Mouse (Mus musculus): Measurements from ENCODE around the gene Atp8b3. TPM values are rescaled to one million over a fixed set of nuclear protein-coding genes. Genes with fewer than 3 reads are reported as not detected.

The Atp8b3 gene
- polyA plus RNA-seq, 1 experiment: not detected

DNA sequence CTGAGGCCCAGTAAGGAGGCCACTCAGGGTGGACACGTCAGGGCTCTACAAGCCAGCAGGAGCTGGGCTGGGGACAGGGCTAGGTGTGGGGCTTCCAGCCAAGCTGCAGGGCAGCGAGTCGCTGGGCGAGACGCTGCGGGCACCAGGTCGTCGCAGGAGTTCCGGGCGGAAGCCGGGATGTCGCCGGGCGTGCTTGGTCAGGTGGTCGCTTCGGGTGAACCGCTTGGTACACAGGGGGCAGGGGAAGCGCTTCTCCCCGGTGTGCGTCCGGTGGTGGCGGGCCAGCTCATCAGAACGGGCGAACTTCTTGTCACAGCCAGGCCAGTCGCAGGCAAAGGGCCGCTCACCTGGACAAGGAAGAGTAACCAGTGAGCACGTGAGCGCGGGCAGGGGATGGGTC lies 30.0 kb upstream of the Atp8b3 start:
- no peak for DNase-seq (ENCODE audit: low spot score)

DNA sequence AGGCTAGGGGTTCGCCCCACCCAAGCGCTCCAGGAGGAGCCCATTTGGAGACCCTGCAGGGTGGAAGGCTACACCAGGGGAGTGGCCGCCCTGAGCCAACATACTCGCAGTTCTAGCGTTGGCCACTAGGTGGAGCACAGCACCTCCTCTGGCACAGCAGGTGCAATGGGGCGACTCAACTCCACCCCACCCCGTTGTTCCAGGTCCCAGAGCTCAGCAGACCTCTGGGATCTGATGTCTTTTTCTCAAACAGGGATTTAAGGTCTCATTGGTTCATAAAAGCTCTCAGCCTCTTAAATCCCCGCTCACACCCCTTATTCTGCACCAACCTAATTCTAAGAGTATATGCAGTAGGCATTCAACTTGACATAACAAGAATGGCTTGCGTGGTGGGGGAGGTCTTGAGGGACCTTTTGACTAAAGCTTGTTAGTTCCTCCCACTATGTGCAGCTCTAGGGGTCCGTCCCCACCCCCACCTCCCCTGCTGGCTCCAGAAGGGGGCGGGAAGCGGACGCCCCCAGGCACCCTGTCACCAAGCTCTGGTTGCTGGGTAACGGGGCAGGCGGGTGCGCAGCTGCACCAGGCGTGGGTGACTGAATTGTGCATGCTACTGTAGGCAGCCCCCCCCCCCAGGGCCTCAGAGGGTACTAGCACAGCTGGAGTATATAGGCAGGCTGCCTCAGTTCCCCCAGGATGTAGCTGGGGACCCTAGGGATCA lies 27.6 kb upstream of the Atp8b3 start:
- DNase-seq (ENCODE audit: low spot score): peak; percentile 70

DNA sequence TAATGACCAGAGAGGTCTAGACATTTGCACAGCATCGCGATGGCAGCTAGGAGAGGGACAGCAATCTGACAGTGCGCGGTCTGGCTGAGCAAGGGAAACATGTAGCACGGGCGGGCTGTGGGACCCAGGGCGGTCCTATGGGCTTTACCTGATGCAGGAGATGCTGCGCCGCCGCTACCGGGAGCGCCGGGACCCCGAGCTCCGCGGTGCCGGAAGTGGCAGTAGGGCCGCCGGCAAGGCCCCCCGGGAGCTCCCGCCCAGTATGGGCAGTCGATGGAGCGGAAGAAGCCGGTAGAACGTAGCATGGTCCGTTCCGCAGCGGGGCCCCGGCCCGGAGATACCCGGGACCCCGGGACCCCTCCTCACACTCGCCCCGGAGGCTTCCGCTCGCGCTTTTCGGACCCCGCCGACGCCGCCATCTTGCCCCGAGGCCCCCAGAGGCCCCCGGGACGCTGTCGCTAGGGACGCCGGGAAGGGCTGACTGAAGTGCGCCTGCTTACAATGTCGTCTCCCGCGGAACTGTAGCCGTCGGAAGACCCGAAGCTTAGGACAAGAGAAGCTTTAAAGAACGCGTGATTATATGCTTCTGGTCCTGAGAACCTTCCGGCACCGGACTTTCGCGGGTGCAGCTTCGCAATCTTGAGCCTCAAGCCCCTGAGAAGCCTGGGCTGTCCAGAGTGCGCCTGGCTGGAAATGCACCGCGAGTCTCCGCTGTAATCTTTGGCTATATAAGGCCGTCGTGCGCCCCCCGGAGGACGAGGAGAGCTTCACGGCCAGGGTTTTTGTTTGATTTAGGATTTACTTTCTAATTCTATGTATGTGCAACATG lies 22.4 kb upstream of the Atp8b3 start, which contains the start of gene Rexo1:
TSS of gene Rexo1 (minus strand) at position 445 of the 829 bp plus-strand sequence.
- DNase-seq (ENCODE audit: low spot score): peak; percentile 88

DNA sequence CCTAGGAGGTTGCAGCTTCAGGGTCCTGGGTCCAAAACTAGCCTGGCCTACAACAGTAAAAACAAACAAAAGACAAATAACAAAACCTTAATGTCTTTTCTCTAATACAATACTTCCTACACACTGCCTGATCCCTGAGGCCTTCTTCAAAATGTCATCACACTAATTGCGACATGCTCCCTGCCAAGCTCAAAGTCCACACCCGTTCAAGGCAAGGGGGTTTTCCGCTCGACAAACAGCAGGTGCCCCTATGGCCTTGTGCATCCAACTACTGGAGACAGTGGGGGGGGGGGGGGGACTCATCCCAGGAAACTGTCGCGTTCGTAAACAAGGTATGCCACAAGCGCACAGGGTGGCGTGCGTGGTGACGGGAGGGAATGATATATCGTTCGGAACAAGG lies 21.7 kb upstream of the Atp8b3 start:
- DNase-seq (ENCODE audit: low spot score): no peak

DNA sequence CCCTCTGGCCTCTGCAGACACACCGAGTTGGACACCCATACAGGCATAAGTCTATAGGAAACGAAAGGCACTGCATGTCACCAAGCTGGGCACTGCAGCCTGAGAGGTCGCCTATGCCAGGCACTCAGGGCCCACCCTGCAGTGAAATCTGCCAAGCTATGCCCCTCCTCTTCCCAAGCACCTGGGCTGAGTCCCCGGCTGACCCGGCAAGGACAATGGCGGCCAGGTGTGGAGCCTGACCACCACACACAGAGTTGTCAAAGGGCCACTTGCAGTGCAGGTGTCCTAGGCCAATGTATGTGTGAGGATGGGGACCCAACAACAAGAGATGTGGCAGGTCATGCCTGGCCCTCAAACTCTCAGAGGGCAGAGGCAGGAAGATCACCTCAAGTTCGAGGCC lies 20.5 kb upstream of the Atp8b3 start:
- DNase-seq (ENCODE audit: low spot score): no peak

DNA sequence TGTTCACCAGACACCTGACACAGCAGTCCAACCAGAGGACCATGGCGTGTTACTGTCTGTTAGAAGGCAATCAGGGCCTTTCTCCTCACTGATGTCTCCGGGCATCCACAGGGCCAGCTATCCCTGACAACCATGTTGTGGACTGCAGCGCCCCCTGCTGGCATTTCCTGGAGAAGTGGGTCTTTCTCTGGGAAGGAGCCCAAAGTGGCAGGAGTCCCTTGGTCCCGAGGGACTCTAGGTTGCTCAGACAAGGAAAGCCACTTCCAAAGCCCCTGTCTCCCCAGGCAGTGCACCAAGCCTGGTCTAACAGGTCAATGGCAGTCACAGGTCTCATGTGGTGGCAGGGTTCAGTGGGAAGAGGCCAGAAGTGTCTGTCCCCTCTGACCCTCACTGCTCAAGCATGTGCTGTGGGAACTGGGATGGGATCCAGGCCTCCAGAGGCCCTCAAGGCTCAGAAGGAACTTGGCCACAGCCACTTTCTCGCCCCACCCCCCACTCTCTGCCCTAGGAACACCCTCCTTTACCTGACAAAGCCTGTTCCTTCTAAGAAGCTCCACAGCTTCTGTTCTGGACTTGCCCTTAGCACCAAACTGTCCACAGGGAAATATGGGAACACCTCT lies 18.5 kb upstream of the Atp8b3 start:
- peak; percentile 68 for DNase-seq (ENCODE audit: low spot score)

DNA sequence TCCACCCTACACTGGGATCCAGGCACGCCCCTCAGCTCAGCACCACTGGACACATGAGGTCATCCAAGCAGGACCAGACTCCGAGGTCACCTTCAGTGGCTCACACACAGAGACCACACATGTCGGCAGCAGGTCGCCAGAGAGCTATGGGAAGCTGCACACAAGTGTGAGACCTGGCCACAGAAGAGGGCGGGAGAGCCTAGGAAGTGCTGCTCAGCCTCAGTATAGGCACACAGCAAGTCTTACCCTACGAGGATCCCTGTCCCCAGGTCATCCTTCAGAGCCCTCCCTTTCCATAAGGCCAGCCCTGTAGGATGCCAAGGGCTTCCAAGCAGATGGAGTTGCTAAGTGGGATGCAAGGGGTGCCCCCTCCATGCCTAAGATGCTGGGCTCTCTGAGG lies 15.1 kb upstream of the Atp8b3 start:
- no peak for DNase-seq (ENCODE audit: low spot score)

DNA sequence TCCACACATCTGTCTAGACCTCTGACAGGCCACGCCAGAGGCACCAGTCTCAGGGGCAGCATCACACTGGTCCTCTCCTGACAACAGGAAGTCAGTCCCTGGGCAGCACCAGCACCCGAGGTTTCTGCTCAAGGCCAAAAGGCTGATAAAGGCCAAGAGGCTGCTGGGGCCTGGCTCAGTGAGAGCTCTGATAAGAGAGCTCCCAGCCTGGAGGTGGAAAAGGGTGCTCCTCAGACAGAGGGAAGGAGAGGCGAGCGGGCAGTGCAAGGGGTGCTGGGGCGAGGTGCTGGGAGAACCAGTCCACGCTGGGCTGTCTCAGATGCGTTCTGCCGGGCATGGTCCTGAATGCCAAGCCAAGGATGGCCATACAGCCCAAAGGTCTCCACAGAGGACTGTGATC lies 14.7 kb upstream of the Atp8b3 start:
- no peak for DNase-seq (ENCODE audit: low spot score)

DNA sequence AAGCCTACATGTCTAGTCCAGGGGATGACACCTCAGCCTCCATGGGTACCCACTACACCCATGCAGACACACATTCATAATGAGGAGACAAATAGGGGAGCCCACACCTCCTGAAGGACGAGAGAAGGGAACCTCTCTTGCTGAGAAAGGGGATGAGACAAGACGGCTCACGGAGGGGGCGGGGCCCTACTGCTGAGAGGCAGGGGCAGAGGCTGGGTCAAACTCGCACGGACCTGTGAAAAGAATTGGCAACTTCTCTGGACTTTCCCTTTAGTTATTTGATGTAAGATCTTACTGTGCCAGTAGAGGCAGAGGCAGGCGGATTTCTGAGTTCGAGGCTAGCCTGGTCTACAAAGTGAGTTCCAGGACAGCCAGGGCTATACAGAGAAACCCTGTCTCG lies 13.4 kb upstream of the Atp8b3 start:
- DNase-seq (ENCODE audit: low spot score): no peak

DNA sequence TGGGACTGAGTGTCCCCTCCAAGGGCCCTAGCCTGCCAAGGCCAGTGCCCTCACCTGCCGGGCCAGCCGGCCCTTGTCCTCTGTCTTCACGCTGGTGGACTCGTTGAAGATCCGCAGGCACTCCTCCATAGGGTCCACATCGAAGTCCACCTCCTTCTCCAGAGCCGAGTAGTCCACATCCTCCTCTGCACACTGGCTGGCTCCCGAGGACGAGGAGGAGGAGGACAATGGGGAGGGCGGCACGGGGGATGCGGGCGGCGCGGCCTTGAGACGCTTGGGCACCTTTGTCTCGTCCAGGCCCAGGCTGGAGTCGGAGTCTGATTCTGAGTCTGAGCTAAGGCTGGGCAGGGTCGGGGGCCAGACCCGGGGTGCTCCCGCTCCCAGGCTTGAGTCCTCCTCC lies 10.4 kb upstream of the Atp8b3 start:
- no peak for DNase-seq (ENCODE audit: low spot score)

DNA sequence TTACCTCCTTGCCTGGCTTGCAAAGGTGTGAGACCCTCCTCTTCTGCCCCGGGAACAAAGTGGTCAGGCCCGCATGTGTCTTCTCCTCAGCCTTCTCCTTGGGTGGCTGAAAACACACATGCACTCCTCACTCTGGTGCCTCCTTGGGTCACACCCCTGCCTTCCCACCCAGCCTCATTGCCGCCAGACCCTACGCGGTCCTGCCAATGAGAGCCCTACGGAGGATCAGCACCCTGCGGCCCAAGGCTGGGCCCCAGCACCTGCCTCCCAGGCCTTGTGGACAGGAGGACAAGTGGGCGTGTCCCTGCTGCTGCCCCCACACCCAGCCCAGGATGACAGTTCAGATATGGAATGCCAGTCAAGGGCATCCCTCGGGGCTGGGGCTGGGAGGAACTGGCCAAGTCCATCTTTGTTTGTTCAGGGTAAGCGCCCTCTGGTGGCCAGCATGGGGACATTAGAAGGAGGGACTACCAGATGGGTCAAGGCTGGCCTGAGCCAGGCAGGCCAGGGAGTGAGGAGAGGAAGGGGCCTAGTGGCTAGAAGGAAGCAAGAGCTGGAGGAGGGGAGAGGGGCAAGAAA lies 9.6 kb upstream of the Atp8b3 start:
- DNase-seq (ENCODE audit: low spot score): no peak

DNA sequence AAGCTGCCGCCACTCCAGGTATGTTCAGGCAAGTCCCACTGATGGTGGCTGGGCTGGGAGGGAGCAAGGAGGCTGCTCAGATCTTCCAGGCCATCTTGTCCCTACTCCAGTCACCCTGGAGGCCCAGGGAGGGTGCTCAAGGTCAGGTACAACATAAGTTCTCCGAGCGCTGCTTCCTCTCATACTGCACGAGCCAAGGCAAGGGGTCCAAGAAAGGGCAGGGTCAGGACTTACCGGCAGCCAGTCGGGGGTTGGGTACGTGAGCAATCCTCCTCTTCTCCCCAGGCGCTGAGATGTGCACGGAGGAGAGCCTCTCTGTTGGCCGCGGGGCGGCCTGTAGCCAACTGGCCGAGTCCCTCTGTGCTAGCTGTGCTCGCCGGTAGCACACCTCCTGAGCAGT lies 8.6 kb upstream of the Atp8b3 start:
- no peak for DNase-seq (ENCODE audit: low spot score)

DNA sequence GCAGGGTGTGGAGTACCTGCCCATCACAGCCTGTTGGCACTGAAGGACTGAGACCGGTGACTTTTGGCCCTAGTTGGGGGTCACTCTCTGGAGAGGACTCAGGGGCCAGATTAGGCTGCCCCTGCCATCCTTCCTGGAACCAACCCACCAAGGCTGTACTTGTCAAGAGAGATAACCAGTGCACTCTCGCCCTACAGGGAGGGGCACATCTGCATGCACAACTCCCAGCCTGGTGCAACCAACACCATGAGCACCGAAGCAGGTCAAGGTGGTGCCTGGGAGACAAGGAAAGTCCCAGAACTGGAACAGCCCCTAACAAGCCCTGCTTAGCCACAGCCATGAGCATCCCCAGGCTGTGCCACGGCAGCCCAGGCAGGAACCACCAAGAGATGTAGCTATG lies 8.0 kb upstream of the Atp8b3 start:
- DNase-seq (ENCODE audit: low spot score): no peak

DNA sequence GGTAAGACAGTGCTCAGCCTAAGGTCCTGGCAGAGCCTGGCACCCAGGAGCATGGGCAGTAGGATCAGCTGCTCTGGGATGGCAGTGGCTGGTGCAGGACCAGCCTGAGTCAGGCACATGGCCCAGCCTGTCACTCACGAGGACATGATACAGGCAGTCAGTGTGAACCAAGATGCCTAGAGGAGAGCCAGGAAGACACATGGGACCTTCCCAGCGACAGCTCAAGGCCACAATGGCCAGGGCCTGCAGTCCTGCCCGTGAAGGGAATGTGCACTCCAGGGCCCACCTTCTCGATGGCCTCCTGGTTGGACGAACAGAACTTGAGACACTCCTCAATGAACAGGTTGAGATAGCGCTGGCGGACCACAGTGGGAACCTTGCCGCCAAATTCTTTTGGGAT lies 6.7 kb upstream of the Atp8b3 start:
- DNase-seq (ENCODE audit: low spot score): no peak

DNA sequence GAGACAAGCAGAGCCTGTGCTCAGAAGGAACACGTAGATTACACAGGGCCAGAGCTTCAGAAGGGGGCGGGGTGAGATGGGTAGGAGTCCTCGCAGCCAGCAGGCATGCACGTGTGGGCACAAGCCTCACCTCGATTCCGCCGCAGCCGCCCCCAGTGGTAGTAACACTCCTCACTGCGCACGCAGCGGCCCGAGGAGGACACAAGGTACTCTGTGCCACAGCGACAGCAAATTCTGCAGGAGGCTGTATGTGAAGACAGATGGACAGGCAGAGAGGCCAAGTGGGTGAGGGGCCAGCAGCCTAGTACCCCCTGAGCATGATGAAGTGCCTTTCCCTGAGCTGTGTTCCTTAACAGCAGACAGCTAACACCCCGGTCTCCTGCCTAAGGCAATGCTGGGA lies 4.9 kb upstream of the Atp8b3 start:
- no peak for DNase-seq (ENCODE audit: low spot score)

DNA sequence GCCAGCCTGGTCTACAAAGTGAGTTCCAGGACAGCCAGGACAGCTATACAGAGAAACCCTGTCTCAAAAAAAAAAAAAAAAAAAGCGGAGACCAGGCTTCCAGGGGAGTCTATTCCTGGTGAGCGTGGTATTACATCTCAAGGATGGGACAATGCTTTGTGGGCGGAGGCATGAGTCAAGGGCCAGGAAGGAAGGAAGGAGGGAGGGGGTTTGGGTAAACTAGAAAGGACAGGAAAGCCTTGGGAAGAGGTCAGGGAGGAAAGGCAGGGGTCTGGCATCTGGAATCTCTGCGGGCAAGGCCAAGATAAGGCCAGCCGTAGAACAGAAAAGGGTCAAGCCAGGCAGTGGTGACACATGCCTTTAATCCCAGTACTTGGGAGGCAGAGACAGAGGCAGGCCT lies 569 bp upstream of the Atp8b3 start:
- no peak for DNase-seq (ENCODE audit: low spot score)

DNA sequence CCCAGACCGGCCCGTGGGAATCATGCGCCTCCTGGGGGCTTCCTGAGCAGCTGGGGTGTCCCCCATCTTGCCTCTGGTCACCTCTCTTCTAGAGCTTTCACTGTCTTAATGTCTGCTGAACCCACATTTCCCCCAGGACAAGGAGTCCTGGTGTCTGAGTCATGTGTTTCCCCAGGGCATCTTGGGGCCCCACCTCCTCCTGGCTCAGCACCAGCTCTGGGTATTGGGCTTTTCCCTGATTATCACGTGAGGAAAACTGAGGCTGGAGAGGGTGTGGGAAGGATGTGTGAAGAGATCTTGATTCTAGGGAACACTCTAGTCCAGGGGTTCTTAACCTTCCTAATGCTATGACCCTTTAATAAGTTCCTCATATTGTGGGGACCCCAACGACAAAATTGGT lies 744 bp downstream of the Atp8b3 start:
- no peak for DNase-seq (ENCODE audit: low spot score)

DNA sequence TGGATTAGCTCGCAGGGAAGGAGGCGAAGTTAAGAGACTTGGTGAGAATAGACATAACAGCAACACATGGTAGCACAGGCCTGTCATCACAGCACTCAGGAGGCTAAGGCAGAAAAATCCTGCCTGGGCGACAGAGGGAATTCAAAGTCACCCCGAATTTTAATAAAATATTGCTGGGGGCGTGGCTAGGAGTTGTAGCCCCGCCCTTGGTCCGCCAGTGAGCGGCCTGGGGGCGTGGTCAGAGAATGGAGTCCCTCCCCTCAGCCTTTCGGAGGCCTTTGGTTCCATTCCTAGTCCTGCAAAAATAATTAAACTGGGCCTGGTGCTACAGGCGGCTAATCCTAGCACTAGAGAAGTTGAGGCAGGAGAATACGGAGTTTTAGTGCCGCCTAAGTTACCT lies 3.2 kb downstream of the Atp8b3 start:
- no peak for DNase-seq (ENCODE audit: low spot score)

DNA sequence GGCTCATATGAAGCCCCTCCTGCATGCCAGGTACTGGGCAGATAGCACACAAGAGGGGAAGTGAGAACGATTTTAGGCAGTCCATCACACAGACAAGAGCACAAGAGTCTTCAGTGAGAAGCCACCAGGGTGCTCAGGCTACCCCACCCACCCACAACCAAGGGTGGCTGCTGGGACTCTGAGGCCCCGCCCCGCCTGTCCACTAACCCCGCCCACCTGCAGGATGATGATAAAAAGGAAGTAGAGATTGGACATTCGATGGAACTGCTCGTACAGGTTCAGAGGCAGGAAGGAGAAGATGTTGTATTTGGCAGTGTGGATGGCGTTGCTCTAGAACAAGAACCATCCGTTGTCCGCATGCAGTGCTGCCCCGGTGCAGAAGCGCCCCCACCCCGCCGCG lies 3.9 kb downstream of the Atp8b3 start:
- DNase-seq (ENCODE audit: low spot score): no peak

DNA sequence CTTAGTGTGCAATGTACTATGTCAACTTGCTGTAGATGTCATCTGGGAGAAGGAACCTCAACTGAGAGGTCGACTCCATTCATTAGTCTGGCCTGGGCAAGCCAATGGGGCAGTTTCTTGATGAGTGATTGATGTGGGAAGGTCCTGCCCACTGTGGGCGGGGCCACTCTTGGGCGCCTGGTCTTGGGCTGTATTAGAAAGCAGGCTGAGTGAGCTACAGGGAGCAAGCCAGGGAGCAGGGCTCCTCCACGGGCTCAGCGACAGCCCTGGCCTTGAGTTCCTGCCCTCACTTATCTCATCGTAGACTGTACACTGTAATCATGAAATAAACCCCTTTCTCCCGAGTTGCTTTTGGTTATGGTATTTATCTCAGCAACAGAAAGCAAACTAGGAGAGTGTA lies 5.2 kb downstream of the Atp8b3 start:
- no peak for DNase-seq (ENCODE audit: low spot score)

DNA sequence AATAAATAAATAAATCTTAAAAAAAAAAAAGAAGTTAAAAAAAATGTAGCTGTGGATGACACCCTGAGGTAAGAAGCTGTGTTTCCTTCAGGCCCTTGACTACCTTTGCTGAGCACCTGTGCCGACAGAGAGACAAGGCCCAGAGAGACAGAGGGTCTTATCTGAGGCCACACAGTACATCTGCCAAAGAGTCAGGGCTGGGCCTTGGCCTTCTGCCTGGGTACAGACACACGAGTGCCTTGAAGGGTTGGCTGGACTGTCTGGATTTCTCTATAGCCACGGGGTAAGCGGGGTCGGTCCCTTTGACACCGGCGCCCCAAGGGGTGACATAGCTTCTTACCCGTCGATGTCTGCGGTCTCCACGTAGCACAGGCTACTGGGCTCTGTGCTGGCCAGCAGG lies 6.1 kb downstream of the Atp8b3 start:
- DNase-seq (ENCODE audit: low spot score): no peak

DNA sequence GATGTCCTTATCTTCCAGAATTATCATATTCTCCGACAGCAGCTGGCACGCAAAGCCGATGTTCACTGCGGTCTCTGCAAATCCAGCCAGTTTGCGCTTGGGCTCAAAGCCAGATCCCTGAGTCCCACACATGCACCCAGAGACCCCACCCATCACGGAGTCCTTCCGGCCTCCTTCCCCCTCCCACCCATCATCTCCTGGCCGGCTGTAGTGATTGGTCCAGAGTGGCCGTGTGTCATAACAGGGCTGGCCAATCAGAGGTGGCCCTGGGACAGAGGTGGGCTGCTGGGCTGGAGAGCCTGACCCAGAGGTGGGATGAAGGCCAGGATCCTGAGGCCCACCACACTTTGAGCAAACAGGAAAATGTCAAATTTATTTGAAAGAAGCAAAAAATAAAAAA lies 12.8 kb downstream of the Atp8b3 start:
- no peak for DNase-seq (ENCODE audit: low spot score)

DNA sequence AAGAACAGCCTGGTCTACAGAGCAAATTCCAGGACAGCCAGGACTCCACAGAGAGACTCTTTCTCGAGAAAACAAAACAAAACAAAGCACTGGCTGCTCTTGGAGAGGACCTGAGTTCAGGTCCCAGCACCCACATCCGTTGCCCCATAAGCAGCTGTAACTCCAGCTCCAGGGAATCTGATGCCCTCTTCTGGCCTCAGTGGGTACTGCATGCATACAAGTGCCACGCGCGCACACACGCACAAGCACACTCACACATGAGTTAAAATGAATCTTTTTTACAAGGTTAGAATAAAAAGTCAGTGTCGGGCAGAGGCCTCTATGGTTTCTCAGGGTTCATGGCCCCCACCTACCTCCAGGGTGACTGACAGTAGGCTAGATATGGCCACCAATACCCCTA lies 15.6 kb downstream of the Atp8b3 start:
- DNase-seq (ENCODE audit: low spot score): no peak

Data from urinary bladder, adult 2 months (tissue).